Mouse (Mus musculus): ENCODE results near the gene Hist1h2ae.

DNA sequence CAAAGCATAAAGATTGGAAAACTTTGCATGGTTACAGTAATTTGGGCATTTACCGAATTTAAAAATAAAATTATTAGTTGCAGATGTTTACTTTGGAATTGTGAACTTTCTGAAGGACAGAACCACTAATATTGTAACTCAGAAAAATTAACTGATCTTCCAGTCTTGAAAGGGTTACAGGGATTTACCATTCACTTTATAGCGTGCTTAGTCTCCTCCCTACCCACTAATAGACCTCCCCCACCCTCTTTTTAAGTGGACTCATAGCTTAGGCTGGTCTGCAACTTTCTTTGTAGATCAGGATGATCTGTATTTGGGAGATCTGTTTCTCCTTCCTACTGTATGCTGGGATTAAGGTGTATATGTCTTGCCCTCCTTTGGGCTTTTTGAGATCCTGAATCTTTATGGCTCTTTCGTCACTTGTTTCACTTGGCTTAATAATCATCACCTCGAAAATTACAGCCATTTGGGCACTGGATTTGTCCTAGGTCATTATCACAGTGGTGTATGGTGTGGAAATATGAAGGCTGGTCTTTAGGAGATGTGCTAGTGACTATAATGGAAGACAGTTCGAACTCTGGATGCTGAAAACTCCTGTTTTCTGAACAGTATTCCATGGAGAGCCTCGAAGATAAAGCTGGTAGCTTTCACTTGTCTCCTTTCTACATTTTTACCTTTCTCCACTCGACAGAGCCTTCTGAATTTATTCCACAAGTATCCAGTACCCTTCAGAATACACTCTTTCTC lies 34.8 kb downstream of the Hist1h2ae start:
- TF ChIP-seq CTCF (IDR thresholded peaks at IDR 0.05; ENCODE audit: low read depth, low read length), result no peak
- no peak for TF ChIP-seq EP300 (IDR thresholded peaks at IDR 0.05; ENCODE audit: insufficient read depth, low read depth, low read length)

Measured in ES-Bruce4 (cell line).